Comparison of ENCODE assay signal across 8 mouse cellular contexts in the genomic region with DNA sequence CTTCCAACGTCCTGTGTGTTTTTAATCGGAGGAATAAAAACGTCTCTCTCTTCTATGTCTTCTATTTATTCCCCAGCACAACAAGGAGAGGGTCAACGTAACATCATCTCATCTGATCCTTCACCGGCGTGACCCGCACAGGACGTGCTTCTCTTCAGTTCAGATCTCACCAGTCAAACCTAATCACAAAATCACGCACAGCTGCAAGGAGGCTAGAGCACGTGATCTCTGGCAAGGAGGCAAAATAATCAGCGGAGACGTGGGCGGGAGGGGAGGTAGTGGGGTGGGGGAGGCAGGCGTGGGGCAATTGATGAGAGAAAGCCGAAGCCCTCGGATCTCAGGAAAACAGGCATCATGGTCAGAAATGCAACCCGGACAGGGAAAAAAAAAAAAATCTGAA. TPM values are rescaled to one million over a fixed set of nuclear protein-coding genes. Genes with fewer than 3 reads are reported as not detected.
A peak's percentile ranks its signal among the peaks of the same experiment; 100 is the strongest.
DNase-seq lines count a peak whose midpoint lies in the region; ATAC-seq and TF ChIP-seq lines count a peak whose summit lies in the region.
"Had no signal": no experiment of that assay in that cellular context is flagged by ENCODE, and none has a peak within 500 bp of the region (broad histone marks: within the 10 kb centered on the region; RNA-seq: fewer than 3 reads in every experiment).

No protein-coding gene starts in this region.

- no peaks in the 10 kb centered on the region for H3K9me3 ChIP-seq in intestine, postnatal 0 days (ENCODE audit: control insufficient read depth)
- no peaks in the 10 kb centered on the region for H3K9me3 ChIP-seq in intestine, embryonic 15.5 days
- H3K9me3 ChIP-seq in forebrain, embryonic 15.5 days = no peaks in the 10 kb centered on the region
- H3K9me3 ChIP-seq in midbrain, embryonic 14.5 days (ENCODE audit: control insufficient read depth, low read length) = no peaks in the 10 kb centered on the region

- WGBS in intestine, postnatal 0 days = 52% methylated on average over 17 of the region's 17 CpGs
- WGBS in intestine, embryonic 15.5 days = 50% methylated on average over 17 of the region's 17 CpGs
- 45% methylated on average over 17 of the region's 17 CpGs for WGBS in forebrain, embryonic 15.5 days
- 47% methylated on average over 17 of the region's 17 CpGs for WGBS in midbrain, embryonic 14.5 days

- 0 out of 2 replicates have a peak overlapping the region, but pooled peaks have one; percentile 32 for H3K4me2 ChIP-seq in intestine, postnatal 0 days (replicated peaks; ENCODE audit: low read depth)
- no peak overlapping the region; the same call in 1 of the 2 replicates for H3K4me2 ChIP-seq in intestine, embryonic 15.5 days (replicated peaks)
- peak overlapping the region; percentile 23; the same call in 1 of the 2 replicates for H3K4me2 ChIP-seq in forebrain, embryonic 15.5 days (replicated peaks)
- peak overlapping the region; percentile 39 for H3K4me2 ChIP-seq in midbrain, embryonic 14.5 days (ENCODE audit: low read length)

- H3K36me3 ChIP-seq in intestine, postnatal 0 days (ENCODE audit: control insufficient read depth, insufficient read depth) = no peaks in the 10 kb centered on the region
- H3K36me3 ChIP-seq in intestine, embryonic 15.5 days = no peaks in the 10 kb centered on the region
- no peaks in the 10 kb centered on the region for H3K36me3 ChIP-seq in forebrain, embryonic 15.5 days
- H3K36me3 ChIP-seq in midbrain, embryonic 14.5 days (ENCODE audit: control insufficient read depth, insufficient read depth, low read length) = no peaks in the 10 kb centered on the region

- no peak overlapping the region for H3K4me3 ChIP-seq in intestine, postnatal 0 days (ENCODE audit: low read depth, low read length)
- no peak overlapping the region for H3K4me3 ChIP-seq in intestine, embryonic 15.5 days (replicated peaks)
- peak overlapping the region; percentile 14; the same call in 1 of the 2 replicates for H3K4me3 ChIP-seq in forebrain, embryonic 15.5 days
- H3K4me3 ChIP-seq in midbrain, embryonic 14.5 days (replicated peaks; ENCODE audit: low read depth, low read length) = no peak overlapping the region

- no peaks in the 10 kb centered on the region for H3K4me1 ChIP-seq in intestine, postnatal 0 days (replicated peaks; ENCODE audit: control insufficient read depth, insufficient read depth, low read length)
- H3K4me1 ChIP-seq in intestine, embryonic 15.5 days (replicated peaks) = no peaks in the 10 kb centered on the region
- H3K4me1 ChIP-seq in forebrain, embryonic 15.5 days = 0 out of 2 replicates have a peak, but pooled peaks cover 4% of the 10 kb centered on the region
- H3K4me1 ChIP-seq in midbrain, embryonic 14.5 days (ENCODE audit: control insufficient read depth, insufficient read depth, low read length) = no peaks in the 10 kb centered on the region

- TF ChIP-seq CTCF in intestine, postnatal 0 days (IDR thresholded peaks at IDR 0.05; ENCODE audit: low read depth) = no peak

- no peaks in the 10 kb centered on the region for H3K27me3 ChIP-seq in intestine, postnatal 0 days (replicated peaks; ENCODE audit: control insufficient read depth, insufficient read depth, low read length)
- no peaks in the 10 kb centered on the region for H3K27me3 ChIP-seq in intestine, embryonic 15.5 days (replicated peaks)
- H3K27me3 ChIP-seq in forebrain, embryonic 15.5 days = no peaks in the 10 kb centered on the region
- H3K27me3 ChIP-seq in midbrain, embryonic 14.5 days (ENCODE audit: control insufficient read depth, insufficient read depth, low read length) = no peaks in the 10 kb centered on the region

- peak; percentile 22 for DNase-seq in embryo, embryonic 10.5 days (ENCODE audit: low spot score)
- peak; percentile 30 for DNase-seq in midbrain, embryonic 14.5 days
- no peak for DNase-seq in urinary bladder, postnatal 10 days (ENCODE audit: low spot score)
- DNase-seq: right cerebral cortex, postnatal 25 days had no signal

- no peak for ATAC-seq in intestine, postnatal 0 days
- no peak for ATAC-seq in intestine, embryonic 15.5 days
- no peak for ATAC-seq in forebrain, embryonic 15.5 days (replicated peaks)
- ATAC-seq in midbrain, embryonic 14.5 days (ENCODE audit: low FRiP score, low TSS enrichment) = no peak
- ATAC-seq in activated CD4-positive, CD25-positive, alpha-beta regulatory T cell, adult 4 months = no peak

- no peak overlapping the region for H3K27ac ChIP-seq in intestine, postnatal 0 days (ENCODE audit: low read depth, low read length)
- no peak overlapping the region for H3K27ac ChIP-seq in intestine, embryonic 15.5 days
- H3K27ac ChIP-seq in forebrain, embryonic 15.5 days (replicated peaks) = no peak overlapping the region
- H3K27ac ChIP-seq in midbrain, embryonic 14.5 days (replicated peaks; ENCODE audit: low read depth, low read length) = no peak overlapping the region

- H3K9ac ChIP-seq in intestine, postnatal 0 days (ENCODE audit: low read depth, low read length) = no peak overlapping the region
- no peak overlapping the region for H3K9ac ChIP-seq in intestine, embryonic 15.5 days
- no peak overlapping the region for H3K9ac ChIP-seq in forebrain, embryonic 15.5 days (replicated peaks)
- H3K9ac ChIP-seq in midbrain, embryonic 14.5 days (replicated peaks; ENCODE audit: low read length) = no peak overlapping the region

RNA-seq across cellular contexts. Expression of a gene that starts 14.4 kb away (rescaled TPM):
- 36.0 and 39.3 TPM in 2 replicates for polyA plus RNA-seq in intestine, postnatal 0 days (2015; fragmentation: Nextera tagmentation; extraction: Ambion mirVana)
- 54.3 and 58.6 TPM in 2 replicates for polyA plus RNA-seq in intestine, embryonic 15.5 days (2015; fragmentation: Nextera tagmentation; extraction: Ambion mirVana)
- polyA plus RNA-seq in forebrain, embryonic 15.5 days (2015; fragmentation: Nextera tagmentation; extraction: Ambion mirVana) = 127 and 141 TPM in 2 replicates
- 172 and 195 TPM in 2 replicates for polyA plus RNA-seq in midbrain, embryonic 14.5 days (2014; fragmentation: Nextera tagmentation; extraction: Ambion mirVana)
- 10 to 100 TPM; 23.8 to 27.9 TPM for polyA plus RNA-seq in activated CD4-positive, CD25-positive, alpha-beta regulatory T cell, adult 4 months (2017; shearing (Covaris generic))
